Mouse (Mus musculus): ENCODE measurements at regions not wholly inside any gene's neighbourhood (a gene's known extent, or its start where the extent isn't known, plus 50 kb on each side); places are given as distances from the start of the nearest gene placed in this dataset.

DNA sequence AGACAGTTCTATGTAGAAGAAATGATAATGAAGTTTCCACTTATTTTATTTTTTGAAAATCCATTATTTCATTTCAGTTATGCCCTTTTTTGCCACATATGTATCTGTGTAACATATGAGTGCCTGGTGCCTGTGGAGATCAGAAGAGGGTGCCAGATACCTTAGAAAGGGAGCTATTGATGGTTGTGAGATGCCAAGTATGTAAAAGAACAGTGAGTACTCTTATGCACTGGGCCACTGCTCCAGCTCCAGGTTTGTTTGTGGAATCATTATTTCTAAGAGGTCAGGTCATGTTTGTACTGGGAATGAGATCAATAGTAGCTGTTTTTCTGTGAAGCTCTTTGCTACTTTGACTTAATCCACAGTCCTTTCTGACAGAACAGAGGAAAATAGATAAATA, 68.1 kb downstream of the Cenpw start:
- no peak for TF ChIP-seq GATA4 (IDR thresholded peaks at IDR 0.05; ENCODE audit: insufficient replicate concordance, low read length)

DNA sequence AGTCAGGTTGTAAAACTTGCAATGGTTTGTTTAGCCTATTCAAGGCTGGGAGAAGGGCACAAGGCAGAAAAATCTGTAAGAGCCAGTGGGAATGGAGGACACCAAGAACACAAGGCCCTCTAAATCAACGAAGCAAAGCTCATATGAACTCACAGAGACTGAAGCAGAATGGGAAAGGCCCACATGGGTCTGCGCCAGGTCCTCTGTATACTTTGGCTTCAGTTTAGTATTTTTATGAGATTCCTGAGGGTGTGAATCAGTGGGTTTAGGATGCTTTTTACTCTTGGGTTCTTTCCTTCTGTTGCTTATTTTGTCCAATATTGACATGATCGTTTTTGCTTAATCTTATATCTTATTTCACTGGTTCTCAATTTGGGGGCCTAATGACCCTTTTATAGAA, 90.0 kb downstream of the Cenpw start:
- no peak for TF ChIP-seq GATA4 (IDR thresholded peaks at IDR 0.05; ENCODE audit: insufficient replicate concordance, low read length)

DNA sequence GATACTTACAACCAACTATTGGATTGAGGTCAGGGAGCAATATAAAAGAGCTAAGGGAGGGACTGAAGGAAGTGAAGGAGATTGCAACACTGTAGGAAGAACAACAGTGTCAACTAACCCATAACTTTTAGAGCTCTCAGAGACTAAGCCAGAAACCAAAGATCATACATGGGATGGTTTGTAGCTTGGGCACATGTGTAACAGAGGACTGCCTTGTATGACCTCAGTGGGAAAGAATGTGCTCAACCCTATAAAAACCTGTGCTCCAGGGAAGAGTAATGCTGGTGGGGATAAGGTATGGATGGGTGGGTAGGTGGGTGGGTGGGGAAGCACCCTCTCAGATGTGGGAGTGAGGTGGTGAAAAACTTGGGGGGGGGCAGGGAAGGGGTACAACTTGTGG, 97.9 kb downstream of the Cenpw start:
- TF ChIP-seq GATA4 (IDR thresholded peaks at IDR 0.05; ENCODE audit: insufficient replicate concordance, low read length), result no peak

DNA sequence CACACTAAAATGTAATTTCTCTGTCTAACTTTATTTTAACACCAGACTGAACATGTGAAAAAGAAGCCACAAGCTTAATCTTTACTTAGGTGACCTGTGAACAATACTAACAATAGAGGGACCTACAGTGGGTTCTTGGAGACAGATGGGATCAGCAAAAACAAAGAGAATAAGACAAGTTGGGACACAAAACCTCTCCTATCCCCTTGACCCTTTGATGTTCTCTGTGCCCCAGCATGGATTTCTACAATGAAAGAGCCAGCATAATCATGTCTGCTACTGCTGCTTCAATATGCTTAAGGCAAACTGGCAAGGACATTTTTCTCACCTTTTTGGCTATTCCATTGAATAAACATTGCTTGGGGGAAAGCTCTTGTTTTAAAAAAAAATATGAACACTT, 105.8 kb downstream of the Cenpw start:
- no peak for TF ChIP-seq GATA4 (IDR thresholded peaks at IDR 0.05; ENCODE audit: insufficient replicate concordance, low read length)

DNA sequence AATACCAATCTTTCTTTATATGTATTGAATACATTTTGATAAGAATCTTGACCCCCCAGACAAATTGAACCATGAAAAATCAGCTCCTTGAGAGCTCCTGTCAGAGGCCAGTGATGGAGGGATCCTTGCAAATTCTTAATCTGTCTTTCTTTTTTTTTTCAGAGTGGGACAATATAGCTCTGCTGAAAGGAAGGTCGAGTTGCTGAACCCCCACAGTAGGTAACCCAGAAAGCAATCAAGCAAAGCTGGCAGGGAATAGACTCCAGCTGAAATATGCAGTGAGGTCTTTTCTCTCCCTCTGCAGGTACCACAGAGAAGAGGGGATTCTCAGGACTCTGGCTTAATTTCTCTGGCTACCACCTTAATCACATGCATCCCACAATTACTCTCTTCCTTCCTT, 108.8 kb downstream of the Cenpw start:
- TF ChIP-seq GATA4 (IDR thresholded peaks at IDR 0.05; ENCODE audit: insufficient replicate concordance, low read length), result no peak

DNA sequence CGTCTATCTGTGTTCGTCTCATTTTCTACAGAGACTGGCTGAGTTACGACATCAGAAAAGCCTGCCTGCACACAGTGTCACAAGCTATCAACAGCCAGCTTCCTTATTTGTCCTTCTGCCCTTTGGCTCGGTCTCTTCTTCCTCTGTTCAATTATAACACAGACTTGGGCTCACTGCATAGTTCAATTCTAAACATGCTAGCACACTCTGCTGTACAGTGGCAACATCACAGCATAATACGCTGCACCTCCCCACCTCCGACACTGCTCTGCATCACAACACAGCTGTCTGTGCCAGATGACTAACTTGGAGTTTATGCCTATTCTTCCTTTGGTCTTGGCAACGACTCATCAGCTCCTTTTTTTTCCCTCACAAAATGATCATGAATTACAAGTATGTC, 111.0 kb downstream of the Cenpw start:
- TF ChIP-seq GATA4 (IDR thresholded peaks at IDR 0.05; ENCODE audit: insufficient replicate concordance, low read length), result peak; percentile 22; the same call in 1 of the 2 replicates

DNA sequence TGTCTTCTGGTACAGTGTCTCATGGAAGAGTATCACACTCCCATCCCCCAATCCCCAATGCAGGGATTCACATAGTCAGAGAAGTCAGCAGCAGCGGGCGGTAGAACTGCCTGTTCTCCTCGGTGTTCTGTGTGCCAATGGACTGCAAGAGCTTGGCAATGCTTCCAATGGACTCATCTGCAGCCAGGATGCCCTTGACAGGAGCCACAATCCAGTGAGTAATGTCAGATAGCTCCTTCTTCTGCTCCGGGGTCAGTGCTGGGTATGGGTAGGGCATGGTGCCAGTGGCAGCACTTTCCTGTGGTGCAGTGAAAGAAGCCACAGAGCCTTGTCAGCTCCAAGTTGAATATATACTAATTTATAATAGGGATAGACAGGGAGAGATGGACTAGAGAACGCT, 115.3 kb downstream of the Cenpw start:
- TF ChIP-seq GATA4 (IDR thresholded peaks at IDR 0.05; ENCODE audit: insufficient replicate concordance, low read length), result no peak

DNA sequence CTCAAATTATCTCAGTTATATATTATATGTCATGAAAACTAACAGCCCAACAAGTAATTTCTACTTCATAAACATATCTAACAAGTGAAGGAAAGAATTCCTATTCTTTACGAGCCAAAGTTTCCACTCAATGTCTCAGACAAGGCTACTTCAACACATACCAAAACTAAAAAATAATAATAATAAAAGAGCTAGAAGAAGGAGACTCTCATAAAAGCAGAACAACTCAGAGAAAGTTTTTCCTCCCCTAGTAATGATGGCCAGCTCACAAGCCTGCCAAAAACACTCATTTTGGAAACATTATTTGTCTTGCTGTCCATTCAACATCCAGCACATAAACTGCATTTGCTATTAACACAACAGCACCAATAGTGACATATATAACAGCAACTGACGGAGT, 133.7 kb downstream of the Cenpw start:
- TF ChIP-seq GATA4 (IDR thresholded peaks at IDR 0.05; ENCODE audit: insufficient replicate concordance, low read length), result no peak

DNA sequence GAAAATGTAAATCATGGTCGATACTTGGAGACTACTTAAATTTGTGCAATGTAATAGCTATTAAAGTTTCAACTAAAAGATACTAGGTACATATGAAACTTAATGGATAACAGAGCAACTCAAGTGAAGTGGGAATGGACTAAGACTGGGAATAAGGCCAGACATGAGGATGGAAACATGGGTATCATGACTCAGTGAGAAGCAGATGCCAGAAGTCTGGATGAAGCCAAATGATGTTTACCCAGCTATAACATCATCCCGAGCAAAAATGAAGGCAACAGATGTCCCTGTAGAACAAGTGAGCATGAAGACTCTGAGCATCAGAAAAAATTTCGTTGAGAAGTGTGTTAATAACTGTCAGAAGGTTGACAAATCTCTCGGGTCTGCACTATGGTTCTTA, 169.7 kb downstream of the Cenpw start:
- TF ChIP-seq GATA4 (IDR thresholded peaks at IDR 0.05; ENCODE audit: insufficient replicate concordance, low read length), result no peak

DNA sequence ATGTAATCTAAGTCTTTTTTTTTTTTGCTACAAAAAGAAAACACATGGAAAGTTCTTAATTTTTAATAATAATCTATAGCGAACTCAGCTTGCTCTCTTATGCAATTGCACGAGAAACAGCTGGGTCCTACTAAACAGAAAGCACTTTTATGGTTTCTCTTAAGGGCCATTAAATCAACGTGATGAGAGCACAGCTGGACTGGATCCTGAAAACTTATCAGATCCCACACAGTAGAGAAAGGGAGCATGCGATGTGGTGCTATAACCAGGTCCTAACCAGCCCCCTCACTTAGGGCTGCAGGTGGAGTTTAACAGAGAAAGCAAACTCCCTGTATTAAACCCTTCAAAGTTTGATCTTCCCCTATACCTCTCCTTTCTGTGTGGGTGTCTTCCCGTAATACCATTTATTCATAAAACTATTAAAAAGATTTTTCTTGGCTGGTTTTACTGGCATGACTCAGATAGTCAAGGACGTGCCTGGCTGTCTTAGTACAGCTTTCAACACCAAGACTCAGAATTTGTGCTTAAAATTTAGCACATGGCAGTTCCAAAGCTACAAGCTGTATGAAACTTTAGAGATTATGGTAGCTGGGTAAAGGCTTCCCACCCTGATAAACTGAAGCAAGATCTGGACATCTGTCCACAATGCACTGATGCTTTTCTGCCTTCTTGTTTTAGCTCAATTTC, 197.3 kb downstream of the Cenpw start:
- no peak for TF ChIP-seq GATA4 (IDR thresholded peaks at IDR 0.05; ENCODE audit: insufficient replicate concordance, low read length)

DNA sequence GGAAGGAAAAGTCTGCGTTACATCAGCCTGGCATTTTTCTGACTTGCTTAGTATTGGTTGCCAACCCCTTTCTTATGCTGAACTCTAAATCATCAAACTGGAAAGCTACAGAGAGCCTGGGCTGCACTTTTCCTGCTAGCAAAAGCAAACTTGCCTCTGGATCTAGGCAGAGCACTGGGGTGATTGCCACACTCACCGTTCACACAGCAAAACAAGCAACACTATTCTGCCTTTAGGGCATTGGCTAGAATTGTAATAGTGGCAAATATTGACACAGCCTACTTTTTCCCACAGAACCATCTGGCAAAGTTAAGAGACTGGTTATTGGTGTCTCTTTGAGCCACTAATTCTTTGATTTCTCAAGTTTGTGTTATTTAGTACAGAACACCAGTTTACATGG, 199.5 kb downstream of the Cenpw start:
- TF ChIP-seq GATA4 (IDR thresholded peaks at IDR 0.05; ENCODE audit: insufficient replicate concordance, low read length), result no peak

DNA sequence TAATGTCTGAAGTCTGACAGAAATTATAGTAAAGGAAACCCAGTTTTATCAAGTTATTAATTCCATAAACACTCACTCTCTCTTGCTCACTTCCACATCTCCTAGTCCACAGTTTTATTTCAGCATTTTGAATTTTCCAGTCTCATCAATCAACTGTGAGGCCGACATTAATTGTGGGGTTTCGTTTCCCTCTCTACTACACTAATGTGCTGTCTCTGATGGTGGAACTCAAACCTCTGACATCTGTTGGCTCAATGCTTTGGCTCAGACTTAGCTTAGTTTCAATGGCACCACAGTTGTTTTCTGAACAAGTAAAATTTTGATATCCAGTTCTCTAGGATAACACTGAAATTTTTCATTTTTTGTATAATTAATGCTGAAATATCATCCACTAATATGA, 218.8 kb downstream of the Cenpw start:
- TF ChIP-seq GATA4 (IDR thresholded peaks at IDR 0.05; ENCODE audit: insufficient replicate concordance, low read length), result no peak
